Mouse (Mus musculus) urinary bladder, postnatal 10 days (tissue): ENCODE data around the gene Tceal6.
"Not testable (repeated sequence)": the region's sequence is repeated elsewhere in the genome, so short reads cannot be mapped to it uniquely, and the experiment has no call there.

Source experiments
- DNase-seq: peaks from one replicate; pipeline ENCODE4 v3.0.0; 2022; ENCODE audit warnings: low spot score

Tceal6 gene

GRCm38 (mm10) chrX:135210436-135211221, at the start of gene Tceal6:
TSS of gene Tceal6 (minus strand) at chrX:135210687.
- no peak for DNase-seq

- not testable (repeated sequence) for DNase-seq
Measured at GRCm38 (mm10) chrX:135209773-135210435, 583 bp downstream of the Tceal6 start.

- not testable (repeated sequence) for DNase-seq
Measured at GRCm38 (mm10) chrX:135189924-135190323, 20.6 kb downstream of the Tceal6 start.

GRCm38 (mm10) chrX:135188661-135189060, 21.8 kb downstream of the Tceal6 start:
- not testable (repeated sequence) for DNase-seq

- not testable (repeated sequence) for DNase-seq
Measured at GRCm38 (mm10) chrX:135177532-135177931, 33.0 kb downstream of the Tceal6 start, which contains the start of gene Gm15023. TSS of gene Gm15023 (minus strand) at chrX:135177632.
